Mouse (Mus musculus) ZHBTc4 (cell line): ENCODE measurements around the gene Sec14l4.

Experiments used
- DNase-seq: peaks from one replicate; pipeline ENCODE4 v3.0.0-alpha.2; 2011; ENCODE audit warnings: low read depth, low spot score

The Sec14l4 gene

DNA sequence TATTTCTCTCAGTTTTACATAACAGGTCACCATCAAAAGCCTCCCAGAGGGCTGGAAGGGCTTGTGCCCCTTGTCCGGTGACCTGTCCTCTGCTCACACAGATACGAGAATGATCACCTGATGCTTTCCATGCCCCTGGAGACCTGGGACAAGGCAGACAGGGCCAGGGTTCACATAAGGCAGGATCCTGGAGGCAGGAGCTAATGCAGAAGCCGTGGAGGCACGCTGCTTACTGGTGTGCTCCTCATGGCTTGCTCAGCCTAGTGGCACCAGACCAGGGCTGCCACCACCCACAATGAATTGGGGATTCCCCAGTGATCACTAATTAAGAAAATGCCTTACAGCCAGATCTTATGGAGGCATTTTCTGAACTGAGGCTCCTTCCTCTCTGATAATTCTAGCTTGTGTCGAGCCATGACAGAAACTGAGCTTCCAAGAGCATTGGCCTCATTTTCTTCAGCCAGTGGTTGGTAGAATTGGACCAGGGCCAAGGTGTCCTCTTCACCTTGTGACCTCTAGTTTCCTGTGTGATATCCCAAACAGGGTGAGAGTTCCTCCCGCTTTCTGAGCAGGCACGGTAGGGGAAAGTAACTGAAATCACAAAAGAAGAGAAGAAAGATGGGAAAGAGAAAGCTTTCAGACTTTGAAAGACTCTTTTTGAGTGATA is 47.1 kb downstream of the Sec14l4 start:
- no peak for DNase-seq

DNA sequence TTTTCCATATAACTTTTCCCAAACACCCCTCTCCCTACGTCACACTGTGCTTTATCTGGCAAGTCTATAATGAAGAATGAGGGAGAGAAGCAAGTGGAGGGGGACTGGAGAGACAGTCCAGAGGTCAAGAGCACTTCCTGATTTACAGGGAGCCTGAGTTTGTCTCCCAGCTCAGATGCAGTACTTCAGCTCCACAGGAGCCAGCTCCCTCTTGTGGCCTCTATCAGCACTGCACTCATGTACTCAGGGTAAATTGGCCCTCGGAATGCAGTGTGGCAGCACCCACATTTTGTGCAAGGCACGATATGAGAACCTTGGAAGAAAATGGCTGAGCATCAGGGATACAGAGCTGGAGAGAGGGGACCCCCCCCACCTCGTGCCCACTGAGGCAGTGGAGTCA is 49.0 kb downstream of the Sec14l4 start:
- peak; percentile 81 for DNase-seq

GRCm38 (mm10) chr11:4083316-4084078 is 52.2 kb downstream of the Sec14l4 start:
- peak; percentile 83 for DNase-seq

DNA sequence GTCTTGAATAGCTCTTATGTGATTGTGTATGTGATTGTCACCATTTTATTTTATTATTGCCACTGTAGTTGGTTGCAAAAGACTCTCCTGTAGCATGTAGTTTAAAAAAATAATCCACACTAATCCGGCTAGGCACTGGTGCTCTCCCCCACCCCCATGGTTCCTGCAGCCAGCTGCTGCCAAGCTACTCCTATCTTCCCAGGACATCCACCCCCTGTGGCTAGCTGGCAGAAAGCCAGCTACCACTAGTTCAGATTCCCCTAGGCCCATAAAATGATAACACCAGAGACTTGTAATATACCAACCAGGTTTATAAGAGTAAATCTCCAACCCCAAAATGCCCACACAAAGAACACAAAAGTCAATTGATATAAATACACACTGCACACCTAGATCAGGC is 55.0 kb downstream of the Sec14l4 start:
- DNase-seq: peak; percentile 16

GRCm38 (mm10) chr11:4087267-4087666 is 56.0 kb downstream of the Sec14l4 start:
- no peak for DNase-seq

DNA sequence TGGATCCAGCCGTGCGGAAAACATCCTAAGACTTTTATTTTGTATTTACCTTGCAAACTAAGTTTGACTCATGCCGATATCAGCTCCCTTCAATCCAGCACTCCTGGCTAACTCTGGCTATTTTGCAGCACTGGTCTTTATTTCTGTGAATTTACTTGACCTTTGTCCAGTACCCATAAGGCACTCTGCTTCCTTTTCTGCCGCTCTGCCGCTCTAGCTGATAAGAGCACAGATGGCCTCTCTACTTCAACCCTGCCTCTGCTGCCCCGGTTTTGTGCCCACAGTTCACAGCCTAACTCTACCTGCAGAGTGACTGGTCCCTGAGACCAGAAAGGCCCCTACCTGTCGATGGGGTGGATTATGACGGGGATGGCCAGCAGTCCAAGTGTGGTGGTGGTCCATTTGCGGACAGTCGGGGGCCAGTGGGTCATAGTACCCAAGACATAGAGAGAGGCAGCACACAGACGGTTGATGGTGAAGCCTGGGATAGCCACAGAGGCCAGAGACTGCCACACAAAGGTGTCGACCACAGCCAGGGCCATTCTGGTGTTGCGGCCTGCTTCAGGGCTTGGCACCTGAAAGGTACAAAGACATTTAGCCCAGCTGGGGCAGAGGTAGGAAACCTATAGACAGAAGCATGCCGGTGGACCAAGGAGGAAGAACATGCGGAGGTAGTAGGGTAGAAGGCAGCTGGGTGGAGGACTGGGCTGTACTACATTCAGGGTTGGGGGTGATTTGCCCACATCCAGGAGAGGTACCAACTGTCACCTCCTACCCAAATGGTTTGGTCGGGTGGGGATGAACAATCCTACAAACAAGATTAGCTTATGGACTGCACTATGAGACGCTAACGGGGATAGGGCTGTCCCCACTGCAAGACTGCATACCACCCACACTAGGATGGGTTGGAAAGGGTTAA is 62.5 kb downstream of the Sec14l4 start:
- DNase-seq: peak; percentile 68

- peak; percentile 94 for DNase-seq
These were observed 63.3 kb downstream of the Sec14l4 start for GRCm38 (mm10) chr11:4094378-4095170.

- DNase-seq: peak; percentile 64
These were observed 64.2 kb downstream of the Sec14l4 start, which contains the start of gene Mtfp1 for GRCm38 (mm10) chr11:4095171-4096053. TSS of gene Mtfp1 (minus strand) at chr11:4095445.

GRCm38 (mm10) chr11:4096054-4096984 is 65.1 kb downstream of the Sec14l4 start:
- peak; percentile 99 for DNase-seq

DNA sequence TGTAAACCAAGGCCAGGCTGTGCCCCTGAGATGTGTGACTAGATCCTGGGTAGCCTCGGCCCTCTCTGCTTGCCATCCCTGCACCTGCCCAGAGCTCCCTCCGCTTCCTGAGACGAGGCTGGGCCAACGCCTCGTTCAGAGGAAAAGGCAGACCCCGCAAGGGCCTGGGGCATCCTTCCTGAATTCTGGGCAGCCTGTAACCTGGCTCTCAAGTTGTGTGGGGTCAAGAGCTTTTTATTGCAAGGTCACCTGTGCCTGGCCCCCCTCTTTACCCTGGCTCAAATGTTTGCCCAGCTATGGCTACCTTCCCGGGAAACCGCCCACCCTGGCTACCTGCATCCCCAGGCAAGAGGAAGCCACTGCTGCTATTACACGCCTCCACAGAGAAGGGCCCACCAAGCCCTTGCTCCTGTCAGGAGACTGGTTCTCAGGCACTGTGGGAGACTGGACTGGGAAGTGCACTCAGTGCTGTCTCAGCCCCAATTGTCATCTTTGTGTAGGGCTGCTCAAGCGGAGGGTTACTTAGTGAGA is 65.9 kb downstream of the Sec14l4 start:
- no peak for DNase-seq
